Mouse (Mus musculus) gastrocnemius, postnatal 36 days (tissue): ENCODE measurements around the gene Rnf114. TPM values are rescaled to one million over a fixed set of nuclear protein-coding genes. Genes with fewer than 3 reads are reported as not detected.

Source experiments
- DNase-seq, 2 experiments: peaks; one replicate each; pipeline ENCODE4 v3.0.0; 2022
- intact Hi-C: fragments of 180-260 bp; cut with DNase I; formaldehyde crosslinking; loops from one replicate; pipeline ENCODE4 v1.15.1; 2025
- total RNA-seq, 2 experiments: library from RNA; stranded (reverse); gene quantifications; 2 replicates each; pipeline ENCODE4 v1.2.3; 2021

Rnf114 gene
- total RNA-seq, 2 experiments from 2014 or later: 31.8 to 32.2 TPM

DNA sequence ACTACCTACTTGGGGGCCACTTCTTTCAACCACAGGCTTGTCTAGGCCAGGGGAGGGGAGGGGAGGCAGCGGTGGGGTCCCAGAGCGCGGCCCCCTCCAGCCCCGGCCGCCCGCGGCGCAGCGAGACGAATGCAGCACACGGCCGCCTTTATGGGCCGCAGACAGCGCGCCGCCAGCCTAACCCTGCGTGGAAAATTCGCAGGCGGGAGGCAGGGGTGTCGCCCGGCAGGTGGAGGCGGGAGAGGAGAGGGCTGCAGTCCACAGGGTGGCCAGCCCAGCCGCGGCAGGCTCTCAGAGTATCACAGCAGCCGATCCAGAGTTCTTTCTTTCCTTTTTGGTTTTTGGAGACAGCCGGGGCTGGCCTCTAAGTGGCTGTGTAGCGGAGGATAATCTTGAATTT lies 67.0 kb downstream of the Rnf114 start:
- DNase-seq: no peak
- intact Hi-C loops: no loop called here

DNA sequence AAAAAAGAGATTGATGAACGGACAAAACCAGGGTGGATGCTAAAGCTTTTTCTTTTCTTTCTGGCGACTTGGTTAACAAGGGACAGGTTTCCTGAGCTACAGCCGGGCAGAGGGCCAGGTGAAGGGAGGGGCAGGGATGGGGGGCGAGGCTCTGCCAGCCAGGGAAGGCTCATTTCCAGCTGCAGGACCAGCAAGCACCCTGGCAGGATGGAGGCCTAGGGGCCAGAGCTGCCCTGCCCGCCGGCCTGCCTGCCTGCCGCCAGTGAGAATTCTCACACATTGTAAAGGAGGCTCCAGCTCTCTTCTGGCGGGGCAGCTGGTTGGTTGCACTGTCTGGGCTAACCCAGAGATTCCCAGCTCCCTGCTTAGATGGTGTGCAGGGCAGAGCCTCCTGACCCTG lies 69.7 kb downstream of the Rnf114 start:
- DNase-seq: peak in 1 of 2 experiments; percentile 44
- intact Hi-C loops: no loop called here

DNA sequence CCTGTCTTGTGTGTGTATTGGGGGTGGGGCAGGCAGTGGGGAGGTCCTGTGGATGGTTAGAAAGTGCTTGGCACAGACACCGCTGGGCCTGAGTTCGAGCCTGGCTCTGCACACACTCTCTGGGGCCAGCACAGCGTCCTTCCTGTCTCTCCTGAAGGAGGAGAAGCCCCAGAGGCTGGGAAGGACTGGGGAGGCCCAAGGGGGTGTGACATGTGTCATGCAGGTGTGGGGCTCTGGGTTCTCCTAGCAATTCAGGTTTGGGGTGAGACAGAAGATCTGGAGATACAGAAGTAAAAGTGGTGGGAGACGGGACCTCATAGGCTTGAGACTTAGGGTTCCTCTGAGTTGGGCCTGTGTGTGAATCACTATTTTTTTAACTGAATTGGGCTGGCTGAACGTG lies 70.6 kb downstream of the Rnf114 start:
- no peak for DNase-seq
- intact Hi-C loops: no loop called here

DNA sequence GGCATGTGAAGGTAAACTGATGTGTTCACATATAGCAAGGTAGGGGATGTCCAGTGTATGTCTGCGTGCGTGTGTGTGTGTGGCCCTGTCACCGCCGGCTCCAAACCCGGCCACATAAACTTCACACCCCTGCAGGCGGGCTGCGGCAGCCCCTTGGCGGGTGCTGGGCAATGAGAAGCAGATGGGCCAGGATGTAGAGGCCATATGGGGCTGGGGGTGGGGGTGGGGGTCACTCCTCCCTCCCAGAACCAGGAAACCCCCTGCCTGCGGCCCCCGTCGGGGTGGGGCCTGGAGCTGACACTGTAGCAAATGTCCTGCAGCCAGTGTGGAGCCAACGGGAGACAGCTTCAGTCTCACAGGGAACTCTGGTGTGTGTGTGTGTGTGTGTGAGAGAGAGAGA lies 71.3 kb downstream of the Rnf114 start:
- intact Hi-C loops: no loop called here
- DNase-seq: no peak

DNA sequence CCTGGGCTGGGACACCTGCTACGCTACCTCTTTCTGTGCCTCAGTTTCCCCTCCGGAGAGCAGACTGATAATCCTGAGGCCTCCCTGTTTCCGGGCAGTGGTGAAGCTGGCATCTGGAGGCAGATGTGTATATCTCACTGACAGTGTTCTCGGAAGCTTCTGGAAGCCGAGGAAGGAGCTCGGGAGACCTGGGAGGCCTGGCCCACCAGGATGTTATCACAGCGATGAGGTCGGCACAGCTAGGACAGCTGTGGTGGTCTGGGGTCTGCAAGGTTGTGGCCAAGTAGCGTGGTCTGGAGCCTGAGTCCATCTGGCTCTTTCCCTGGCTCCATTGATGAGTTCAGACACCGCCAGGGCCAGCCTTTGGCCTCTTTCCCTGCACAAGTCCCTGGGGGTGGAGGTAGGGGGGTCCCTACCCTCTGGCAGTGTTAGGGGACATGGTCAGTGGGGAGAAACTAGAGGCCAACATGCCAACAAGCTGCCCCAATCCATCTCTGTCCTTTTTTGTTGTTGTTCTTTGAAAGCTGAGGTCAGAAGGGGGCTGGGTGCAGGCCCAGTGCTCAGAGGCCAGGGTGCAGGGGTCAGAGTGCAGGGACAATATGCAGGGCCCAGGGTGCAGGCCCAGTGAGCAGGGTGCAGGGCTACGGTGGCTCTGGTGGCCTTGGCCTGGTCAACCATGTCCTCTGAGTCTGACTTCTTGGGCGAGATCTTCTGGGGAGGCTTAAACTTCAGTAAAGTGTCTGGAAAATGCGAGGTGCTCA lies 72.3 kb downstream of the Rnf114 start:
- intact Hi-C loops: no loop called here
- no peak for DNase-seq

DNA sequence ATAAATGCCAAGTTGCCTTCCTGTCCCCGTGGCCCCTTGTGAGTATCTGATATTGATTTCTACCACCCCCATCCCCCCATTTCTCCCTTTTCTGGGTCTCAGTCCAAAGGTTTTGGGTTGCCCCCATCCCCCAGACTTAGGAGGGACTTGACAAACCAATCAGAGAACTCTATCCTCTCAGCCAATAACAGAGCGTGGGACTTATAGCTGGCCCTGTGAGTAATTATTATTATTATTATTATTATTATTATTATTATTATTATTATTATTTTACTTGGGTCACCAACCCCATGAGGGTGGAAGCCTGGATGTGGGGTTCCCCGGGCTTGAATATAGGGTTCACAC lies 72.8 kb downstream of the Rnf114 start:
- intact Hi-C loops: no loop called here
- DNase-seq: no peak

DNA sequence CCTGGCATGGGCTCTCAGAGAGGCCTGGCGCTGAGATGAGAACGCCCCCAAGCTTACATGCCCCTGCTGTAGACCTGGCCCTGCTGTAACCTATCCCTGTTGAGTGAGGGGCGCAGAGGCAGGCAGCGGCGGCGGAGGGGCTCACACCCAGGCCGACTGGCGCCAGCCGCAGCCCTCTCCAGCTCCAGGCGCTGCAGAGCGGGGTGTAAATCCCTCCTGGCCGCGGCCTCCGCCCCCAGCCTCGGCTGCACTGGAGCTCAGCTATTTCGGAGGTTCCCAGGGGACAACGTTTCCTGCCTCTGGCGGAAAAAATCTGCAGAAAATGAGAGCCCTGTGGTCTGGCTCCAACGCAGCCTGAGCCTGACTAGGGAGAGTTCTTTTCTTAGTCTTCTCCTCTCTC lies 73.2 kb downstream of the Rnf114 start:
- DNase-seq: peak; percentile 58 to 81
- intact Hi-C loops: no loop called here

Other genes with a start within 250 kb of the Rnf114 start
- 1 to 10 TPM; 6.9 TPM for gene B4galt5, start 143.5 kb upstream of the Rnf114 start, total RNA-seq
- 10 to 100 TPM; 21.8 to 22.8 TPM for gene Slc9a8, start 70.9 kb upstream of the Rnf114 start, total RNA-seq
- 10 to 100 TPM; 16.6 to 17.5 TPM for gene Spata2, start 242 bp downstream of the Rnf114 start, total RNA-seq
- gene Snai1, start 45.5 kb downstream of the Rnf114 start, total RNA-seq: under 1 TPM; 0.61 to 0.86 TPM
- 100 to 1,000 TPM; 160 to 167 TPM for gene Ube2v1, start 139.4 kb downstream of the Rnf114 start, total RNA-seq
- 10 to 100 TPM in 1 of 2 experiments, 1 to 10 TPM in 1; 6.3 to 11.4 TPM for gene Gm20431, start 168.9 kb downstream of the Rnf114 start, total RNA-seq
- 100 to 1,000 TPM; 115 to 129 TPM for gene Cebpb, start 196.3 kb downstream of the Rnf114 start, total RNA-seq
- gene Tmem189, start 197.2 kb downstream of the Rnf114 start, total RNA-seq: 10 to 100 TPM; 14.9 to 15.6 TPM